Mouse (Mus musculus): ENCODE data around the gene Gm21488.
"Not testable (repeated sequence)": the region's sequence is repeated elsewhere in the genome, so short reads cannot be mapped to it uniquely, and the experiment has no call there.

The Gm21488 gene

DNA sequence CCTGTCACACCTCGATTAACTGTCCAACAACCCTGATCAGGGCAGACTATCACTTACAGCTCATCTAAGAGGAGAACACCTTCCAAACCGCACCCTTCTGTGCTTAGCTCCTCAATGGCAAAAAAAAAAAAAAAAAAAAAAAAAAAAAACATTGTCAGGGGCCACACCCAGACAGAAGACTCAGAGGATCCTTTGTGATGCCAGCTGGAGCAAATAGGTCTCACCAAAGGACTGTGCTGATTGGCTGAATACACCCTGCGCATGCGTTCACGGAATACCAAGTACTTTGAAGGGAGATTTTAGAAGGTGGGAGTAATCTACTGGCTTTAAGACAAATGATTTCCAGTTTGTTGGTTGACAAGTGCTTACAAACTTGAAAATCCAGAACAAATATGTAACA lies at the start of gene Gm21488:
Gm21488 (minus strand) TSS at position 101 of the 400 bp plus-strand sequence.
- not testable (repeated sequence) for DNase-seq (ENCODE audit: low spot score in 2 of 2)

All from right cerebral cortex, postnatal 10 days (tissue).